Mouse (Mus musculus): Measurements from ENCODE around the gene Cdc25a. TPM values are rescaled to one million over a fixed set of nuclear protein-coding genes. Genes with fewer than 3 reads are reported as not detected.
A peak's percentile ranks its signal among the peaks of the same experiment; 100 is the strongest.

Gene Cdc25a
- polyA plus RNA-seq, 1 experiment from 2014 or later = 6.2 TPM

- no peak overlapping the region for H3K27ac ChIP-seq
- WGBS (ENCODE audit: missing documents) = 91% methylated on average over 3 of the region's 3 CpGs
- no peak overlapping the region for H3K4me3 ChIP-seq (ENCODE audit: inconsistent target)
- no peaks in the 10 kb centered on the region for H3K79me2 ChIP-seq (ENCODE audit: inconsistent target)
- no peaks in the 10 kb centered on the region for H3K36me3 ChIP-seq (ENCODE audit: inconsistent target)
These were observed 25.2 kb downstream of the Cdc25a start for GRCm38 (mm10) chr9:109900604-109901003.

- Histone ChIP-seq H3K27ac (no peak overlapping the region), H3K4me3 (ENCODE audit: inconsistent target) (no peak overlapping the region), H3K36me3 (ENCODE audit: inconsistent target) (no peaks in the 10 kb centered on the region), H3K79me2 (ENCODE audit: inconsistent target) (no peaks in the 10 kb centered on the region)
- WGBS (ENCODE audit: missing documents) = 87% methylated on average over 4 of the region's 4 CpGs
These were observed 26.9 kb downstream of the Cdc25a start for GRCm38 (mm10) chr9:109902246-109902645.

DNA sequence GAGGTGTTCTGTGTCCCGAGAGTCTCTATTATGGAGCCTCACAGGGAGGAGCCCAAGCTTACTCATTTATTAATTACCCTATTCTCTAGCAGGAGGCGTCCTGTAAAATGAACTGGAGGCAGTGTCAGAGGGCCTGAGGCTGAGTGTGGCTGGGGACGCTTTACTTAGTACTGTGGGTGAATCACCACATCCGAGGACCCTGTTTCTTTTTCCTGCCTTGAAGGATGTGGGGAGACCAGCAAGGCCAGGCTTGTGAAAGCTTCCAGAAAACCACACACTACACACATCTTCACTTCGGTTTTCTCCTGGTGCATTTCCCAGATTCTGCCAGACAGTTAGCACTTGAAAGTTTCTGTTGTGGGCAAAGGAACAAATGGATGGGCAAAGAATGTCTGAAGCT is 27.4 kb downstream of the Cdc25a start:
- no peak overlapping the region for H3K27ac ChIP-seq
- 45% methylated on average over 5 of the region's 5 CpGs for WGBS (ENCODE audit: missing documents)
- no peaks in the 10 kb centered on the region for H3K79me2 ChIP-seq (ENCODE audit: inconsistent target)
- no peaks in the 10 kb centered on the region for H3K36me3 ChIP-seq (ENCODE audit: inconsistent target)
- no peak overlapping the region for H3K4me3 ChIP-seq (ENCODE audit: inconsistent target)

GRCm38 (mm10) chr9:109907300-109907699 is 31.9 kb downstream of the Cdc25a start:
- Histone ChIP-seq H3K4me3 (ENCODE audit: inconsistent target) (no peak overlapping the region), H3K79me2 (ENCODE audit: inconsistent target) (no peaks in the 10 kb centered on the region), H3K36me3 (ENCODE audit: inconsistent target) (no peaks in the 10 kb centered on the region), H3K27ac (no peak overlapping the region)
- 84% methylated on average over 8 of the region's 8 CpGs for WGBS (ENCODE audit: missing documents)

- no peak overlapping the region for H3K27ac ChIP-seq
- no peaks in the 10 kb centered on the region for H3K36me3 ChIP-seq (ENCODE audit: inconsistent target)
- no peaks in the 10 kb centered on the region for H3K79me2 ChIP-seq (ENCODE audit: inconsistent target)
- 49% methylated on average over 5 of the region's 6 CpGs for WGBS (ENCODE audit: missing documents)
- H3K4me3 ChIP-seq (ENCODE audit: inconsistent target) = no peak overlapping the region
These were observed 32.5 kb downstream of the Cdc25a start for GRCm38 (mm10) chr9:109907774-109908465.

DNA sequence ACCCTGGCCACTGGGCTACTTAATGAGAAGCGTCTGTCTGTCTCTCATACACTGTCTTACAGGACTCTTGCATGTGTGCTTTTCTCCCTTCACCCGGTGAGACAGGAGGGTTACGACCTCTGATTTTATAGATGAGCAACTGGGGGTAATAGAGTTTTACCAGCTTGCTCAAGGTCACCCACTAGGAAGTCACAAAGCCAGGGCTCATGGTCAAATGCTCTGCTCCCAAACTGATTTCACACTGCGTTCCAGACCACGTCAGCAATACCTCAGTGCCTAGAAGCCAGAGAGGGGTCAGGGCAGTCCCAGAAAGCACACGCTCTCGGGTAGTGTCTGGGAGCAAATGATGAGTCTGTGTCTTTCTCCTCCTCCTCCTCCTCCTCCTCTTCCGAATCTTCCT is 33.7 kb downstream of the Cdc25a start:
- H3K27ac ChIP-seq = no peak overlapping the region
- no peaks in the 10 kb centered on the region for H3K79me2 ChIP-seq (ENCODE audit: inconsistent target)
- H3K4me3 ChIP-seq (ENCODE audit: inconsistent target) = no peak overlapping the region
- 86% methylated on average over 8 of the region's 8 CpGs for WGBS (ENCODE audit: missing documents)
- H3K36me3 ChIP-seq (ENCODE audit: inconsistent target) = no peaks in the 10 kb centered on the region

- H3K27ac ChIP-seq = no peak overlapping the region
- H3K4me3 ChIP-seq (ENCODE audit: inconsistent target) = no peak overlapping the region
- 94% methylated on average over 4 of the region's 4 CpGs for WGBS (ENCODE audit: missing documents)
- H3K79me2 ChIP-seq (ENCODE audit: inconsistent target) = no peaks in the 10 kb centered on the region
- H3K36me3 ChIP-seq (ENCODE audit: inconsistent target) = no peaks in the 10 kb centered on the region
These were observed 34.5 kb downstream of the Cdc25a start for GRCm38 (mm10) chr9:109909926-109910325.

DNA sequence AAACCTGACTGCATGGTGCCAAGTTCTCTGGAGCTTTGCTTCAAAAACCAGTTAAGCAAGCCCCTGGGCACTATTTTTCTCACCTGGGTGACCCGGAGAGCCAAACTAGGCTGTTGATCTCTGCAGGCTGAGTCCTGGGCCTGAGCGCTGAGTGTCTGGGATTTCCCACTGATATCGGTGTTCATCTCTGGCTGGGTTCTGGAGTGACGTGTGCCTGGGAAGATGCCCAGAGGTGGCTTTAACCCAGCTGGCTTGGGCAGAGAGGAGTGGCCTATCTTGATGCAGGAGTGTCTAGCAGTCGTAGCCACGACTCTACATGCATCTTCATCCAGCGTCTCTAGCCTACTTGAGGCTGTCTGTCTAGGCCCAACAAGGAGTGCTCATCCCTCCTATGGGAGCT is 36.4 kb downstream of the Cdc25a start:
- 96% methylated on average over 7 of the region's 7 CpGs for WGBS (ENCODE audit: missing documents)
- no peak overlapping the region for H3K27ac ChIP-seq
- no peaks in the 10 kb centered on the region for H3K36me3 ChIP-seq (ENCODE audit: inconsistent target)
- H3K4me3 ChIP-seq (ENCODE audit: inconsistent target) = no peak overlapping the region
- no peaks in the 10 kb centered on the region for H3K79me2 ChIP-seq (ENCODE audit: inconsistent target)

GRCm38 (mm10) chr9:109914269-109914926 is 39.0 kb downstream of the Cdc25a start:
- 6% methylated on average over 4 of the region's 4 CpGs for WGBS (ENCODE audit: missing documents)
- H3K4me3 ChIP-seq (ENCODE audit: inconsistent target) = no peak overlapping the region
- H3K36me3 ChIP-seq (ENCODE audit: inconsistent target) = no peaks in the 10 kb centered on the region
- no peaks in the 10 kb centered on the region for H3K79me2 ChIP-seq (ENCODE audit: inconsistent target)
- peak overlapping the region; percentile 36; the same call in 1 of the 2 replicates for H3K27ac ChIP-seq

DNA sequence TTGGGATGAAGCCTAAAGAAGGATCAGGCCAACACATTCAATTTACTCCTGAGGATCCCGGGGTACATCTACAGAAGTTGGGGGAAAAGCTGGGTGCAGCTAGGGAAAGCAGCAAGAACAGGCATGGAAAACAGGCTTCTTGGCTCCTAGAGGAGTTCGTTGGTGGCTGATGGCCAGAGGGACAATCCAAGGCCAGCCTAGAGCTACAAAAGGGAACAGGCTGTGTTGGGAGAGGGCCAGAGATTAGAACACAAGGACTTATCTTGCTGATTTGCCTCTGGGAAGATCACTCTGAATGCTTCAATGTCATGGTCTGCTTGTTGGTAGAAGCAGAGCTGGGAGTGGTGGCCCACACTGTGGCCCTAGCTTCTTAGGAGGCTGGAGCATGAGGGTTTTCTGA is 42.6 kb downstream of the Cdc25a start:
- no peak overlapping the region for H3K27ac ChIP-seq
- no peak overlapping the region for H3K4me3 ChIP-seq (ENCODE audit: inconsistent target)
- no peaks in the 10 kb centered on the region for H3K79me2 ChIP-seq (ENCODE audit: inconsistent target)
- no peaks in the 10 kb centered on the region for H3K36me3 ChIP-seq (ENCODE audit: inconsistent target)
- WGBS (ENCODE audit: missing documents) = 100% methylated on average over 2 of the region's 2 CpGs

- WGBS (ENCODE audit: missing documents) = 86% methylated on average over 3 of the region's 3 CpGs
- Histone ChIP-seq H3K27ac (no peak overlapping the region), H3K36me3 (ENCODE audit: inconsistent target) (no peaks in the 10 kb centered on the region), H3K79me2 (ENCODE audit: inconsistent target) (peaks cover 23% of the 10 kb centered on the region), H3K4me3 (ENCODE audit: inconsistent target) (no peak overlapping the region)
These were observed 53.8 kb downstream of the Cdc25a start for GRCm38 (mm10) chr9:109929131-109929530.

DNA sequence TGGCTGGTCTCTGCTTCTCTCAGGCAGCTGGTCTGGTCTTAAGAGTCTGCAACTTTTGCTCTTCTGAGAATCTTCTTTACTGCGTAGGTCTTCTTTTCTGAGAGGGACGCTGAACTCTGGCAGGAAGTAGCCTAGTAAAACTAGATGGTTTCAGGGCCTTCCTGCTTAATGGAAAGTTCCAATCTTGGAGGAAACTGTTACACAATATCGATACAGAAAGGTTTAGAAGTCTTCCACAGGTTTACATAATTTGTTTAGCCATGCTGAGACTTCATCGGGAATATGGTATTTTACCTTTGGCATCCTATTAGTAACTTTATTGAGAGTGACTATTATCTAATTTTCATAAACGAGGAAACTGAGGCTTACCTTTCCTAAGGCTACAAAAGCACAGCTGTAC is 54.7 kb downstream of the Cdc25a start:
- no peak overlapping the region for H3K4me3 ChIP-seq (ENCODE audit: inconsistent target)
- no peak overlapping the region for H3K27ac ChIP-seq
- H3K36me3 ChIP-seq (ENCODE audit: inconsistent target) = no peaks in the 10 kb centered on the region
- 88% methylated on average over 5 of the region's 5 CpGs for WGBS (ENCODE audit: missing documents)
- H3K79me2 ChIP-seq (ENCODE audit: inconsistent target) = peaks cover 32% of the 10 kb centered on the region

GRCm38 (mm10) chr9:109930752-109931151 is 55.4 kb downstream of the Cdc25a start:
- WGBS (ENCODE audit: missing documents) = 72% methylated on average over 6 of the region's 6 CpGs
- Histone ChIP-seq H3K79me2 (ENCODE audit: inconsistent target) (peaks cover 39% of the 10 kb centered on the region), H3K4me3 (ENCODE audit: inconsistent target) (peak overlapping the region; percentile 38), H3K36me3 (ENCODE audit: inconsistent target) (no peaks in the 10 kb centered on the region), H3K27ac (peak overlapping the region; percentile 41)

GRCm38 (mm10) chr9:109931257-109932171 is 56.1 kb downstream of the Cdc25a start, which contains the start of gene Map4:
Gene Map4 (plus strand): TSS chr9:109931460.
- Histone ChIP-seq H3K27ac (peak within 1 kb of the TSS; percentile 69), H3K36me3 (ENCODE audit: inconsistent target) (no peaks in the 10 kb centered on the region), H3K4me3 (ENCODE audit: inconsistent target) (peak within 1 kb of the TSS; percentile 92), H3K79me2 (ENCODE audit: inconsistent target) (peaks cover 47% of the 10 kb centered on the region)
- WGBS (ENCODE audit: missing documents) = under 1% methylated on average over 94 of the region's 94 CpGs

Measured in macrophage (primary cell).